In the genomic region with DNA sequence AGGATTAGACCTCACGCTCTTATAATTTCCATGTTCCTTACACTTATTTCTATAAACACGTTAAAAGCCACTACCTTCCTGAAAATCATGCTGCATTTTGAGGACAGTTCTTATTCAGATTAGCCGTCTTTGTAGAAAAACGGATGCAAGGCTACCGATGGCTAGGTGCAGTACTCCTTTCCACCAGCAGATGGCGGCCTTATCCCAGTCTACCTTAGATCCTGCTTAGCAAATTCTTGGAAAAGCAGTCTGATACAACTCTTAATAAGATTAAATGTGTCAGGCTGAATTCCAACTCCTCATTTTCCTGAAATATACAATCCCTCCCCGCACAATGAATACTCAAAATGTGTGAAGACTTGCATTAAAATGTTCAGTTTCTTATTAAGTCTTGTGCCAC, we compare ENCODE assay signal across 8 mouse cellular contexts.
A peak's percentile ranks its signal among the peaks of the same experiment; 100 is the strongest.
DNase-seq lines count a peak whose midpoint lies in the region; ATAC-seq and TF ChIP-seq lines count a peak whose summit lies in the region.

No protein-coding gene starts in this region.

- peak; percentile 78 for TF ChIP-seq CTCF in liver, adult 2 months (IDR thresholded peaks at IDR 0.05; ENCODE audit: low read depth, low read length)
- peak; percentile 99 for TF ChIP-seq CTCF in forebrain, postnatal 0 days (IDR thresholded peaks at IDR 0.05; ENCODE audit: low read depth)

- no peak overlapping the region for H3K9ac ChIP-seq in liver, adult 2 months (ENCODE audit: low read depth, low read length)
- no peak overlapping the region for H3K9ac ChIP-seq in liver, embryonic 11.5 days (ENCODE audit: low read depth, low read length)
- no peak overlapping the region for H3K9ac ChIP-seq in forebrain, postnatal 0 days
- H3K9ac ChIP-seq in kidney, embryonic 15.5 days = no peak overlapping the region
- H3K9ac ChIP-seq in limb, embryonic 13.5 days = no peak overlapping the region
- H3K9ac ChIP-seq in neural tube, embryonic 13.5 days = 0 out of 2 replicates have a peak overlapping the region, but pooled peaks have one; percentile 4

- no peaks in the 10 kb centered on the region for H3K79me2 ChIP-seq in liver, adult 2 months (ENCODE audit: control insufficient read depth, insufficient read depth, low read length)

- no peaks in the 10 kb centered on the region for H3K27me3 ChIP-seq in liver, adult 2 months (ENCODE audit: control insufficient read depth, insufficient read depth, low read length)
- no peaks in the 10 kb centered on the region; the same call in 1 of the 2 replicates for H3K27me3 ChIP-seq in liver, embryonic 11.5 days (replicated peaks; ENCODE audit: control insufficient read depth, insufficient read depth, low read length)
- no peaks in the 10 kb centered on the region for H3K27me3 ChIP-seq in forebrain, postnatal 0 days (ENCODE audit: insufficient read depth, low read length)
- H3K27me3 ChIP-seq in kidney, embryonic 15.5 days = no peaks in the 10 kb centered on the region
- no peaks in the 10 kb centered on the region for H3K27me3 ChIP-seq in limb, embryonic 13.5 days
- no peaks in the 10 kb centered on the region for H3K27me3 ChIP-seq in neural tube, embryonic 13.5 days

- H3K36me3 ChIP-seq in liver, adult 2 months (ENCODE audit: control insufficient read depth, insufficient read depth, low read length) = no peaks in the 10 kb centered on the region
- H3K36me3 ChIP-seq in liver, embryonic 11.5 days (ENCODE audit: control insufficient read depth, insufficient read depth, low read length) = no peaks in the 10 kb centered on the region
- H3K36me3 ChIP-seq in forebrain, postnatal 0 days (ENCODE audit: insufficient read depth) = no peaks in the 10 kb centered on the region
- peaks cover 44% of the 10 kb centered on the region for H3K36me3 ChIP-seq in kidney, embryonic 15.5 days
- H3K36me3 ChIP-seq in limb, embryonic 13.5 days = peaks cover 66% of the 10 kb centered on the region
- H3K36me3 ChIP-seq in neural tube, embryonic 13.5 days = peaks cover 21% of the 10 kb centered on the region

- H3K4me1 ChIP-seq in liver, adult 2 months (ENCODE audit: control insufficient read depth, insufficient read depth, low read length) = no peaks in the 10 kb centered on the region
- H3K4me1 ChIP-seq in liver, embryonic 11.5 days (replicated peaks; ENCODE audit: control insufficient read depth, insufficient read depth, low read length) = no peaks in the 10 kb centered on the region
- no peaks in the 10 kb centered on the region for H3K4me1 ChIP-seq in forebrain, postnatal 0 days (ENCODE audit: insufficient read depth)
- peaks cover 27% of the 10 kb centered on the region for H3K4me1 ChIP-seq in kidney, embryonic 15.5 days
- peaks cover 35% of the 10 kb centered on the region for H3K4me1 ChIP-seq in limb, embryonic 13.5 days
- peaks cover 20% of the 10 kb centered on the region; the same call in 1 of the 2 replicates for H3K4me1 ChIP-seq in neural tube, embryonic 13.5 days (replicated peaks)

- H3K9me3 ChIP-seq in liver, embryonic 11.5 days (ENCODE audit: control insufficient read depth, low read length) = no peaks in the 10 kb centered on the region
- no peaks in the 10 kb centered on the region for H3K9me3 ChIP-seq in forebrain, postnatal 0 days (ENCODE audit: low read length)
- no peaks in the 10 kb centered on the region for H3K9me3 ChIP-seq in kidney, embryonic 15.5 days (replicated peaks)
- no peaks in the 10 kb centered on the region for H3K9me3 ChIP-seq in limb, embryonic 13.5 days
- no peaks in the 10 kb centered on the region for H3K9me3 ChIP-seq in neural tube, embryonic 13.5 days

- no peak overlapping the region for H3K27ac ChIP-seq in liver, adult 2 months (replicated peaks; ENCODE audit: insufficient read depth, low read depth, low read length)
- no peak overlapping the region for H3K27ac ChIP-seq in liver, embryonic 11.5 days (ENCODE audit: low read depth, low read length)
- H3K27ac ChIP-seq in forebrain, postnatal 0 days (ENCODE audit: low read depth, low read length) = no peak overlapping the region
- 0 out of 2 replicates have a peak overlapping the region, but pooled peaks have one; percentile 28 for H3K27ac ChIP-seq in kidney, embryonic 15.5 days
- peak overlapping the region; percentile 49; the same call in 1 of the 2 replicates for H3K27ac ChIP-seq in limb, embryonic 13.5 days
- H3K27ac ChIP-seq in neural tube, embryonic 13.5 days (replicated peaks) = no peak overlapping the region

- no peak for ATAC-seq in liver, embryonic 11.5 days (replicated peaks; ENCODE audit: low FRiP score)
- peak; percentile 65; the same call in 1 of the 2 replicates for ATAC-seq in forebrain, postnatal 0 days
- ATAC-seq in kidney, embryonic 15.5 days (replicated peaks; ENCODE audit: low FRiP score) = no peak
- no peak; the same call in 1 of the 2 replicates for ATAC-seq in limb, embryonic 13.5 days (ENCODE audit: low FRiP score, low read depth)
- ATAC-seq in neural tube, embryonic 13.5 days (ENCODE audit: low read depth) = no peak

- peak; percentile 38 for DNase-seq in liver, adult 2 months (ENCODE audit: extremely low read depth, low read depth, low spot score)
- DNase-seq in liver, embryonic 11.5 days (ENCODE audit: low spot score) = no peak
- peak; percentile 72 for DNase-seq in cerebellum, adult 11-12 months
- peak; percentile 92 for DNase-seq in forebrain, postnatal 0 days
- DNase-seq in thymus, postnatal 14 days = peak; percentile 66

- no peak overlapping the region for H3K4me2 ChIP-seq in liver, embryonic 11.5 days
- H3K4me2 ChIP-seq in forebrain, postnatal 0 days (ENCODE audit: low read depth) = no peak overlapping the region
- H3K4me2 ChIP-seq in kidney, embryonic 15.5 days = no peak overlapping the region
- no peak overlapping the region for H3K4me2 ChIP-seq in limb, embryonic 13.5 days (replicated peaks)
- H3K4me2 ChIP-seq in neural tube, embryonic 13.5 days = no peak overlapping the region

- no peak overlapping the region for H3K4me3 ChIP-seq in liver, adult 2 months (ENCODE audit: insufficient read depth, low read depth, low read length)
- H3K4me3 ChIP-seq in liver, embryonic 11.5 days (ENCODE audit: low read depth, low read length) = no peak overlapping the region
- H3K4me3 ChIP-seq in forebrain, postnatal 0 days (ENCODE audit: low read depth, low read length) = no peak overlapping the region
- no peak overlapping the region for H3K4me3 ChIP-seq in kidney, embryonic 15.5 days (replicated peaks)
- no peak overlapping the region for H3K4me3 ChIP-seq in limb, embryonic 13.5 days
- H3K4me3 ChIP-seq in neural tube, embryonic 13.5 days = no peak overlapping the region

- no peak for TF ChIP-seq POLR2A in liver, adult 2 months (IDR thresholded peaks at IDR 0.05; ENCODE audit: extremely low read depth, insufficient read depth, low read length)

- WGBS in liver, adult 2 months = 3% methylated on average over 7 of the region's 7 CpGs
- 7% methylated on average over 7 of the region's 7 CpGs for WGBS in liver, embryonic 11.5 days
- WGBS in forebrain, postnatal 0 days = 4% methylated on average over 7 of the region's 7 CpGs
- 7% methylated on average over 7 of the region's 7 CpGs for WGBS in kidney, embryonic 15.5 days
- WGBS in limb, embryonic 13.5 days = 9% methylated on average over 7 of the region's 7 CpGs
- WGBS in neural tube, embryonic 13.5 days = 9% methylated on average over 7 of the region's 7 CpGs

Comparison
In these comparisons a context has a peak if more than half of its experiments do, and no peak if none do; other contexts are left out.
1. H3K27ac ChIP-seq: peak in kidney, embryonic 15.5 days (single experiment) and limb, embryonic 13.5 days (single experiment); none in liver, adult 2 months (single experiment), liver, embryonic 11.5 days (single experiment), forebrain, postnatal 0 days (single experiment) and neural tube, embryonic 13.5 days (single experiment).